Mouse (Mus musculus): ENCODE results near the gene Hus1. TPM values are rescaled to one million over a fixed set of nuclear protein-coding genes. Genes with fewer than 3 reads are reported as not detected.

Hus1 gene
- polyA plus RNA-seq, 1 experiment = 4.1 TPM

DNA sequence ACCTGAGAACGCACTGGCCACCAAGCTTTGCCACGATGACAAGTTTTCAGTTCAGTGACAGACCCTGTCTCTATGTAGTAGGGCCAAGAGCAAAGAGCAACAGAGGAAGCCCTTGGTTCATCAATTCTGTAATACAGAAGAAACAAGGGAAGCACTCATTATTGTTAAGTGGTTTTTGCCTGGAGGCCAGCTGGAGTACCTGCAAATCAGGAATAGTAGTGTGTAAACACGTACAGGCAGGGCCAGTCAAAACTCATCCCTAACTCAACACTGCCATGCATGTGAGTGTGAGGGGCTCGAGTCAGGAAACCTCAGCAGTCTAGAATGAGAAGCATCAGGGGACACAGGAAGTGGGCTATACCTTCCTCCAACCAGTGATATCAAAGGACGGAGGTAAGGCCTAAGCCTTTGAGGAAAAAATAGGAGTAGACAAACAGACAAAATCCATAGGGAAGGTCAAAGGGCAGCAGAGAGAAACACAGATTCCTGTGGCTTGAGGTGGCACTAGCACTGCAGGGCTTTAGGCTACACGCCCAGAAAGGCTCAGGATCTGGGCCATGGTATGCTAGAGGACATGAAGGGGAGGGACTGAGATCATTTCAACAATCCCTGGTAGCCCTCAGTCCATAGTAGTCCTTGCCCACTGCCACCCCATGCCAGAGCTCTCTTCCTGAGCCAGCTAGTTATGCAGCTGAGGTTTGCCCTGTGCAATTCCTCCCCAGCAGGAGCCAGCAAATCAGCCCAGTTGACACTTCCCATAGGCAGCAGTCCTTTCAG lies 7.7 kb upstream of the Hus1 start:
- Histone ChIP-seq H3K36me3 (ENCODE audit: control insufficient read depth, insufficient read depth) (no peaks in the 10 kb centered on the region), H3K4me2 (ENCODE audit: low read depth) (no peak overlapping the region)
- no peak for TF ChIP-seq MAX (IDR thresholded peaks at IDR 0.05; ENCODE audit: low read depth)

DNA sequence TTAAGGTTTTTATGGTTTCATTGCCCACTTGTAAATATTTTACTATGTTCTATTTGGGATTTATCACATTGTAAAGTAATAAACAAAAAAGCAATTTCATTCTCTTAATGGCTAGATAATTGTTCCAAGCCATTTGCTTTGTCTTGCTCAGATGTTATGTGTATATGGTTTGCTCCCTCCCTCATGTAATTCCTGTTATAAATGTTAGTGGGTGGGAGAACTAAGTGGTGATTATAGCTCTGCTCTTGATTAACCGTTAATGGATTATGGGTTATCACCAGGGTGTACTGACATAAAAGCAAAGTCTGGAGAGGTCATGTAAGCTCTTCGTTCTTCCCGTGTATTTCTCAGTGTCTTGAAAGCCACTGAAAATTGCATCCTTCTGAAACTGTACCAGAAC lies 3.7 kb upstream of the Hus1 start:
- Histone ChIP-seq H3K36me3 (ENCODE audit: control insufficient read depth, insufficient read depth) (no peaks in the 10 kb centered on the region), H3K4me3 (no peak overlapping the region), H3K79me2 (ENCODE audit: control insufficient read depth, insufficient read depth) (no peaks in the 10 kb centered on the region), H3ac (ENCODE audit: control insufficient read depth, insufficient read length) (no peak overlapping the region), H3K4me2 (ENCODE audit: low read depth) (no peak overlapping the region), H3K27me3 (ENCODE audit: control insufficient read depth, insufficient read depth, insufficient read length) (no peaks in the 10 kb centered on the region)
- TF ChIP-seq E2F4 (IDR thresholded peaks at IDR 0.05; ENCODE audit: insufficient read depth) (no peak), POLR2AphosphoS2 (IDR thresholded peaks at IDR 0.05; ENCODE audit: insufficient read length, low read depth) (no peak), TCF12 (IDR thresholded peaks at IDR 0.05; ENCODE audit: insufficient read depth, poor library complexity, severe bottlenecking) (no peak), TCF3 (IDR thresholded peaks at IDR 0.05; ENCODE audit: insufficient read length, low read depth) (no peak), CEBPB (IDR thresholded peaks at IDR 0.05; ENCODE audit: insufficient read depth, poor library complexity, severe bottlenecking) (no peak), SRF (IDR thresholded peaks at IDR 0.05; ENCODE audit: control insufficient read depth, insufficient read length, low read depth) (no peak), REST (IDR thresholded peaks at IDR 0.05; ENCODE audit: insufficient read depth, insufficient read length) (no peak), MYOG (IDR thresholded peaks at IDR 0.05; ENCODE audit: control insufficient read depth in 1 of 3, insufficient read depth in 1 of 3, insufficient read length in 2 of 3, low read depth in 2 of 3) (no peak), MYOD1 (IDR thresholded peaks at IDR 0.05; ENCODE audit: control insufficient read depth in 1 of 3, insufficient read length in 2 of 3, low read depth in 2 of 3) (no peak), USF1 (IDR thresholded peaks at IDR 0.05; ENCODE audit: low read depth) (no peak)

More for the DNA sequence above, 7.7 kb upstream of the Hus1 start:
- no peaks in the 10 kb centered on the region for H3K27me3 ChIP-seq (ENCODE audit: control insufficient read depth, insufficient read depth, insufficient read length)
- H3K4me3 ChIP-seq = no peak overlapping the region
- no peak overlapping the region for H3ac ChIP-seq (ENCODE audit: control insufficient read depth, insufficient read length)
- H3K79me2 ChIP-seq (ENCODE audit: control insufficient read depth, insufficient read depth) = no peaks in the 10 kb centered on the region

DNA sequence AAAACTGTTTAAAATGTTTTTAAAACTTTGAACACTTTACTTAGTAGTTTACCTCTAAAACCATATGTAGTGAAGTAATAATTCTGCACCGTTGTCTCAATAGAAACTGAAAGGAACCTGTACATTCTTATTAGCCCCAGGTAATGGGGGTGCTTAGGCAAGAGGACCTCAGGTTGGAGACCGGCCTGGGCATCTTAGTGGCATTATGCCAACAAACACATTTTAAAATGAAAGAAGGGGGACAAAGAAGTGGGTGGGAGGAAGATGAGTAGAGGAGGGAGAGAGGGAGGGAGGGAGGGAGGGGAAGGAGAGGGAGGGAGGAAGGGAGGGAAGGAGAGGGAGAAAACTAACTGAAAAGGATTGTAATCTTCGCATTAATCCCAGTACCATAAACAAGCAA lies 357 bp upstream of the Hus1 start:
- Histone ChIP-seq H3K4me3 (peak overlapping the region; percentile 85), H3ac (ENCODE audit: control insufficient read depth, insufficient read length) (peak overlapping the region; percentile 58), H3K27me3 (ENCODE audit: control insufficient read depth, insufficient read depth, insufficient read length) (no peaks in the 10 kb centered on the region), H3K4me2 (ENCODE audit: low read depth) (peak overlapping the region; percentile 83), H3K79me2 (ENCODE audit: control insufficient read depth, insufficient read depth) (no peaks in the 10 kb centered on the region), H3K36me3 (ENCODE audit: control insufficient read depth, insufficient read depth) (peaks cover under 1% of the 10 kb centered on the region)
- no peak for TF ChIP-seq CEBPB (IDR thresholded peaks at IDR 0.05; ENCODE audit: insufficient read depth, poor library complexity, severe bottlenecking)
- no peak for TF ChIP-seq SRF (IDR thresholded peaks at IDR 0.05; ENCODE audit: control insufficient read depth, insufficient read length, low read depth)
- TF ChIP-seq E2F4 (IDR thresholded peaks at IDR 0.05; ENCODE audit: insufficient read depth) = no peak
- no peak for TF ChIP-seq POLR2AphosphoS2 (IDR thresholded peaks at IDR 0.05; ENCODE audit: insufficient read length, low read depth)
- no peak for TF ChIP-seq TCF12 (IDR thresholded peaks at IDR 0.05; ENCODE audit: insufficient read depth, poor library complexity, severe bottlenecking)
- no peak for TF ChIP-seq REST (IDR thresholded peaks at IDR 0.05; ENCODE audit: insufficient read depth, insufficient read length)
- no peak for TF ChIP-seq USF1 (IDR thresholded peaks at IDR 0.05; ENCODE audit: low read depth)
- TF ChIP-seq TCF3 (IDR thresholded peaks at IDR 0.05; ENCODE audit: insufficient read length, low read depth) = no peak
- TF ChIP-seq MYOG (IDR thresholded peaks at IDR 0.05; ENCODE audit: control insufficient read depth in 1 of 3, insufficient read depth in 1 of 3, insufficient read length in 2 of 3, low read depth in 2 of 3) = no peak
- TF ChIP-seq POLR2A (IDR thresholded peaks at IDR 0.05; ENCODE audit: insufficient read length, low read depth) = no peak
- TF ChIP-seq MYOD1 (IDR thresholded peaks at IDR 0.05; ENCODE audit: control insufficient read depth in 1 of 3, insufficient read length in 2 of 3, low read depth in 2 of 3) = no peak
- no peak for TF ChIP-seq MAX (IDR thresholded peaks at IDR 0.05; ENCODE audit: low read depth)

DNA sequence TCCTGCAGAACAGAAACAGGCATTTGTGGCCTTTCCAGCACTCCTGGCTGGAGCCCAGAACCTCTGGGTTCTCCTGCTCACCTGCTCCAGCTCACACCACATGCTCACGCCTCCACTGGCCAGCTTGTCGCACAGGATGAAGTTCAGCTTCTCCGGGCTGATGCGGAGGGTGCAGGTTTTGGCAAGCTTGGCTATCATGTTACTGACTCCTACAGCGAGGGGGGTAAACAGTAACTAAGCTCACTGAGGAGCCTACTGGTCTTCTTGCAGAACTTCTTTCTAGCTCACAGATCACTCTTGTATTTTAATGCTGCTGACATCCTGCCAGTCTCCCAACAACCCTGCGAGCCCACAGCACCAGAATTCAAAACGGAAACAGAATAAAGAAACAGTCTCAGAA lies 575 bp downstream of the Hus1 start:
- Histone ChIP-seq H3ac (ENCODE audit: control insufficient read depth, insufficient read length) (peak overlapping the region; percentile 58), H3K79me2 (ENCODE audit: control insufficient read depth, insufficient read depth) (no peaks in the 10 kb centered on the region), H3K36me3 (ENCODE audit: control insufficient read depth, insufficient read depth) (peaks cover 7% of the 10 kb centered on the region), H3K27me3 (ENCODE audit: control insufficient read depth, insufficient read depth, insufficient read length) (no peaks in the 10 kb centered on the region), H3K4me2 (ENCODE audit: low read depth) (peak overlapping the region; percentile 98), H3K4me3 (peak overlapping the region; percentile 85)
- TF ChIP-seq REST (IDR thresholded peaks at IDR 0.05; ENCODE audit: insufficient read depth, insufficient read length) (no peak), POLR2A (IDR thresholded peaks at IDR 0.05; ENCODE audit: insufficient read length, low read depth) (no peak), POLR2AphosphoS2 (IDR thresholded peaks at IDR 0.05; ENCODE audit: insufficient read length, low read depth) (no peak), E2F4 (IDR thresholded peaks at IDR 0.05; ENCODE audit: insufficient read depth) (no peak)

DNA sequence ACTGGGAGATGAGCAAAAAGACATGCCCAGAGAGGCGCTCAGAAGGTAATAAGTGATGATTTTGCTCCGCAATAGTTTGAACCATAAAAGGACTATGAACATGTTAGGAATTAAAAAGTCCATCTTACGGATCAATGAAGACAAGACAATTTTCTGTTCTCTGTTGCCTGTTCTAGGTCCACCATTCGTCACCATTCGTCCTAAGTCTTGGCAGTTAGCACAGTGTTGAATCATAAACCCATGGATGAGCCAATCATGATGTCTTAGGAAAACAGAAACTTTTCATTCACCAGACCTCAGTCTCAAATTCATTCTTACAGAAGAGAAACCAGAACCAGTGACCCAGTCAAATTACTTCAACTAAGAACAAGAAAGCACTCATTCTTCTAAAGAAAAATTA lies 2.2 kb downstream of the Hus1 start:
- no peak overlapping the region for H3K4me2 ChIP-seq (ENCODE audit: low read depth)
- no peak for TF ChIP-seq MYOD1 (IDR thresholded peaks at IDR 0.05; ENCODE audit: control insufficient read depth in 1 of 3, insufficient read length in 2 of 3, low read depth in 2 of 3)
- no peak for TF ChIP-seq E2F4 (IDR thresholded peaks at IDR 0.05; ENCODE audit: insufficient read depth)
- no peak for TF ChIP-seq REST (IDR thresholded peaks at IDR 0.05; ENCODE audit: insufficient read depth, insufficient read length)
- no peak for TF ChIP-seq MYOG (IDR thresholded peaks at IDR 0.05; ENCODE audit: control insufficient read depth in 1 of 3, insufficient read depth in 1 of 3, insufficient read length in 2 of 3, low read depth in 2 of 3)
- no peak for TF ChIP-seq TCF12 (IDR thresholded peaks at IDR 0.05; ENCODE audit: insufficient read depth, poor library complexity, severe bottlenecking)
- no peak for TF ChIP-seq CEBPB (IDR thresholded peaks at IDR 0.05; ENCODE audit: insufficient read depth, poor library complexity, severe bottlenecking)
- no peak for TF ChIP-seq USF1 (IDR thresholded peaks at IDR 0.05; ENCODE audit: low read depth)
- TF ChIP-seq MAX (IDR thresholded peaks at IDR 0.05; ENCODE audit: low read depth) = no peak
- no peak for TF ChIP-seq SRF (IDR thresholded peaks at IDR 0.05; ENCODE audit: control insufficient read depth, insufficient read length, low read depth)
- no peak for TF ChIP-seq POLR2AphosphoS2 (IDR thresholded peaks at IDR 0.05; ENCODE audit: insufficient read length, low read depth)
- TF ChIP-seq TCF3 (IDR thresholded peaks at IDR 0.05; ENCODE audit: insufficient read length, low read depth) = no peak

More for the DNA sequence above, 2.2 kb downstream of the Hus1 start:
- Histone ChIP-seq H3ac (ENCODE audit: control insufficient read depth, insufficient read length) (no peak overlapping the region), H3K79me2 (ENCODE audit: control insufficient read depth, insufficient read depth) (no peaks in the 10 kb centered on the region), H3K36me3 (ENCODE audit: control insufficient read depth, insufficient read depth) (peaks cover 10% of the 10 kb centered on the region), H3K4me3 (no peak overlapping the region), H3K27me3 (ENCODE audit: control insufficient read depth, insufficient read depth, insufficient read length) (no peaks in the 10 kb centered on the region)

Measured in myocyte (in vitro differentiated cells).